Mouse (Mus musculus): ENCODE measurements around the gene Iffo2.

- TF ChIP-seq POLR2A (IDR thresholded peaks at IDR 0.05; ENCODE audit: borderline replicate concordance, control insufficient read depth, low read depth, low read length) (no peak), CTCF (IDR thresholded peaks at IDR 0.05; ENCODE audit: control insufficient read depth, insufficient read depth, low read length) (no peak)
Observed at GRCm38 (mm10) chr4:139640775-139641174, 110.4 kb downstream of the Iffo2 start.

Measured in bone marrow, adult 2 months (tissue).